Mouse (Mus musculus) MEL (cell line): ENCODE data around the gene Abca15. TPM values are rescaled to one million over a fixed set of nuclear protein-coding genes. Genes with fewer than 3 reads are reported as not detected.
"Not testable (repeated sequence)": the region's sequence is repeated elsewhere in the genome, so short reads cannot be mapped to it uniquely, and the experiment has no call there.

Source experiments
- DNase-seq: peaks from one replicate; pipeline ENCODE4 v3.0.0; 2011; ENCODE audit warnings: low read depth, low spot score
- H3K27ac ChIP-seq: 2 replicates; pipeline ENCODE4 v1.5.1; 2012; ENCODE audit warnings: low read depth, mild to moderate bottlenecking, control low read depth, low read length, moderate library complexity; ENCODE audit not compliant: control insufficient read depth
- H3K27me3 ChIP-seq, 2 experiments: fragments of 150-350 bp in 1 of 2; sonication (generic) in 1 of 2; 2 replicates each; pipeline ENCODE4 v1.6.1; 2012; ENCODE audit warnings: low read length in 2 of 2, mild to moderate bottlenecking in 2 of 2, improper control_type of control experiment in 1 of 2, moderate library complexity in 1 of 2; ENCODE audit not compliant: insufficient read depth in 2 of 2, control insufficient read depth in 1 of 2
- H3K36me3 ChIP-seq, 2 experiments: 2 replicates each; pipeline ENCODE4 v1.6.1; 2012 to 2014; ENCODE audit warnings: low read length in 2 of 2, improper control_type of control experiment in 1 of 2, inconsistent platforms in 1 of 2, mild to moderate bottlenecking in 1 of 2; ENCODE audit not compliant: insufficient read depth in 2 of 2, control insufficient read depth in 1 of 2
- H3K4me1 ChIP-seq, 2 experiments: fragments of 150-350 bp in 1 of 2; sonication (generic) in 1 of 2; 2 replicates each; pipeline ENCODE4 v1.6.1; 2012; ENCODE audit warnings: low read length in 2 of 2, improper control_type of control experiment in 1 of 2, mild to moderate bottlenecking in 1 of 2; ENCODE audit not compliant: insufficient read depth in 2 of 2, control insufficient read depth in 1 of 2
- H3K4me3 ChIP-seq, 2 experiments: fragments of 150-350 bp in 1 of 2; sonication (generic) in 1 of 2; 2 replicates each; pipeline ENCODE4 v1.5.1; 2012; ENCODE audit warnings: low read depth in 2 of 2, low read length in 2 of 2, mild to moderate bottlenecking in 2 of 2, moderate library complexity in 2 of 2, control low read depth in 1 of 2, improper control_type of control experiment in 1 of 2; ENCODE audit not compliant: control insufficient read depth in 1 of 2, insufficient read depth in 1 of 2
- H3K79me2 ChIP-seq: 2 replicates; pipeline ENCODE4 v1.6.1; 2012; ENCODE audit warnings: mild to moderate bottlenecking, low read length, moderate library complexity; ENCODE audit not compliant: control insufficient read depth, poor library complexity, insufficient read depth
- H3K9ac ChIP-seq: 2 replicates; pipeline ENCODE4 v1.6.1; 2012; ENCODE audit warnings: low read depth, mild to moderate bottlenecking, control low read depth, low read length, moderate library complexity; ENCODE audit not compliant: control insufficient read depth, poor library complexity, severe bottlenecking
- H3K9me3 ChIP-seq: fragments of 150-350 bp; sonication (generic); replicated peaks from 2 replicates; pipeline ENCODE4 v1.6.1; 2012; ENCODE audit warnings: mild to moderate bottlenecking, low read length, improper control_type of control experiment, moderate library complexity; ENCODE audit not compliant: insufficient read depth
- BHLHE40 ChIP-seq: IDR thresholded peaks from 2 replicates; pipeline ENCODE4 v1.6.1; 2012; ENCODE audit warnings: low read depth, mild to moderate bottlenecking, inconsistent platforms, low read length, improper control_type of control experiment, borderline replicate concordance
- CHD1 ChIP-seq: IDR thresholded peaks from 2 replicates; pipeline ENCODE4 v1.6.1; 2012; ENCODE audit warnings: low read depth, mild to moderate bottlenecking, inconsistent platforms, low read length, improper control_type of control experiment
- CHD2 ChIP-seq: IDR thresholded peaks from 2 replicates; pipeline ENCODE4 v1.6.1; 2011; ENCODE audit warnings: low read length, improper control_type of control experiment
- CTCF ChIP-seq, 3 experiments: IDR thresholded peaks in 2 of 3; conservative IDR thresholded peaks in 1 of 3; 2 replicates each; pipeline ENCODE4 v1.5.1; 2011 to 2012; ENCODE audit warnings: low read length in 3 of 3, low read depth in 2 of 3, mild to moderate bottlenecking in 2 of 3, improper control_type of control experiment in 1 of 3, inconsistent platforms in 1 of 3, mixed read lengths in 1 of 3, moderate library complexity in 1 of 3; ENCODE audit not compliant: control insufficient read depth in 1 of 3, insufficient read depth in 1 of 3, poor library complexity in 1 of 3, severe bottlenecking in 1 of 3
- ELF1 ChIP-seq: IDR thresholded peaks from 2 replicates; pipeline ENCODE4 v1.6.1; 2014; ENCODE audit warnings: low read depth, mild to moderate bottlenecking, inconsistent platforms, low read length, improper control_type of control experiment, moderate library complexity
- EP300 ChIP-seq, 2 experiments: IDR thresholded peaks; 2 replicates each; pipeline ENCODE4 v1.6.1; 2011; ENCODE audit warnings: improper control_type of control experiment in 2 of 2, low read length in 2 of 2, low read depth in 1 of 2, mild to moderate bottlenecking in 1 of 2
- ETS1 ChIP-seq: IDR thresholded peaks from 2 replicates; pipeline ENCODE4 v1.6.1; 2012; ENCODE audit warnings: low read depth, mild to moderate bottlenecking, inconsistent platforms, low read length, improper control_type of control experiment, moderate library complexity
- JUND ChIP-seq: IDR thresholded peaks from 2 replicates; pipeline ENCODE4 v1.6.1; 2011; ENCODE audit warnings: low read depth, mild to moderate bottlenecking, improper control_type of control experiment, low read length
- KAT2A ChIP-seq: conservative IDR thresholded peaks from 2 replicates; pipeline ENCODE4 v1.6.1; 2012; ENCODE audit warnings: low read depth, low read length, improper control_type of control experiment, inconsistent platforms
- MAX ChIP-seq: IDR thresholded peaks from 2 replicates; pipeline ENCODE4 v1.6.1; 2011; ENCODE audit warnings: low read length, improper control_type of control experiment
- MAZ ChIP-seq: IDR thresholded peaks from 2 replicates; pipeline ENCODE4 v1.6.1; 2012; ENCODE audit warnings: low read depth, mild to moderate bottlenecking, inconsistent platforms, low read length, improper control_type of control experiment
- MYC ChIP-seq: IDR thresholded peaks from 2 replicates; pipeline ENCODE4 v1.6.1; 2011; ENCODE audit warnings: low read depth, mild to moderate bottlenecking, low read length, improper control_type of control experiment, moderate library complexity
- RCOR1 ChIP-seq: IDR thresholded peaks from 2 replicates; pipeline ENCODE4 v1.6.1; 2012; ENCODE audit warnings: low read depth, mild to moderate bottlenecking, inconsistent platforms, low read length, improper control_type of control experiment
- SIN3A ChIP-seq: IDR thresholded peaks from 2 replicates; pipeline ENCODE4 v1.6.1; 2012; ENCODE audit warnings: low read length, improper control_type of control experiment, inconsistent platforms
- SMC3 ChIP-seq: IDR thresholded peaks from 2 replicates; pipeline ENCODE4 v1.6.1; 2011; ENCODE audit warnings: low read depth, low read length, improper control_type of control experiment
- TBP ChIP-seq: IDR thresholded peaks from 2 replicates; pipeline ENCODE4 v1.8.0; 2011; ENCODE audit warnings: low read depth, low read length, improper control_type of control experiment
- TCF12 ChIP-seq: IDR thresholded peaks from 2 replicates; pipeline ENCODE4 v1.6.1; 2014; ENCODE audit warnings: low read depth, mild to moderate bottlenecking, inconsistent platforms, low read length, improper control_type of control experiment, moderate library complexity
- ZC3H11A ChIP-seq: IDR thresholded peaks from 2 replicates; pipeline ENCODE4 v1.6.1; 2012; ENCODE audit warnings: low read depth, mild to moderate bottlenecking, inconsistent platforms, low read length, improper control_type of control experiment
- polyA plus RNA-seq, 2 experiments: library from polyadenylated mRNA; stranded (reverse) in 1 of 2; unstranded in 1 of 2; fragments of >175 nt in 1 of 2; fragments of >200 nt in 1 of 2; gene quantifications; 2 replicates each; pipeline versions ENCODE4 v1.2.1 to v1.2.4; 2012; ENCODE audit warnings: low replicate concordance in 2 of 2, low read depth in 1 of 2; ENCODE audit not compliant: insufficient read length in 2 of 2, insufficient read depth in 1 of 2, missing spikeins in 1 of 2
- total RNA-seq: library from RNA; depleted of rRNA; stranded (reverse); fragments of 300-350 nt; gene quantifications from 2 replicates; pipeline ENCODE4 v1.2.3, GENCODE M21; 2012

The Abca15 gene
- total and polyA plus RNA-seq, 3 experiments, result not detected

GRCm38 (mm10) chr7:120316086-120316485, 12.4 kb upstream of the Abca15 start:
- H3K27ac ChIP-seq, result no peak overlapping the region
- no peak overlapping the region for H3K9ac ChIP-seq
- H3K4me3 ChIP-seq, result no peak overlapping the region
- DNase-seq, result no peak
- TF ChIP-seq CHD2, result no peak
- H3K36me3 ChIP-seq, result no peaks in the 10 kb centered on the region
- no peaks in the 10 kb centered on the region for H3K79me2 ChIP-seq
- no peaks in the 10 kb centered on the region for H3K9me3 ChIP-seq
- H3K4me1 ChIP-seq, result no peaks in the 10 kb centered on the region
- H3K27me3 ChIP-seq, result no peaks in the 10 kb centered on the region

GRCm38 (mm10) chr7:120322963-120323362, 5.5 kb upstream of the Abca15 start:
- H3K27me3 ChIP-seq, result no peaks in the 10 kb centered on the region
- no peak overlapping the region for H3K4me3 ChIP-seq
- DNase-seq, result no peak
- TF ChIP-seq ELF1, result no peak
- no peak for TF ChIP-seq ETS1
- no peak for TF ChIP-seq CHD1
- TF ChIP-seq TBP, result no peak
- no peak for TF ChIP-seq MYC
- TF ChIP-seq TCF12, result no peak
- TF ChIP-seq JUND, result no peak
- TF ChIP-seq ZC3H11A, result no peak
- no peak for TF ChIP-seq KAT2A
- TF ChIP-seq BHLHE40, result no peak
- TF ChIP-seq MAZ, result no peak
- no peak for TF ChIP-seq EP300 (IDR thresholded peaks at IDR 0.05; ENCODE audit: low read depth in 1 of 2, low read length in 2 of 2)
- TF ChIP-seq SMC3, result no peak
- no peak for TF ChIP-seq SIN3A
- no peak for TF ChIP-seq CTCF (IDR thresholded peaks at IDR 0.05 in 2 of 3, conservative IDR thresholded peaks at IDR 0.05 in 1 of 3; ENCODE audit: control insufficient read depth in 1 of 3, insufficient read depth in 1 of 3, low read depth in 2 of 3, low read length in 3 of 3, poor library complexity in 1 of 3, severe bottlenecking in 1 of 3)
- no peak for TF ChIP-seq RCOR1
- no peak for TF ChIP-seq MAX
- H3K27ac ChIP-seq, result no peak overlapping the region
- no peaks in the 10 kb centered on the region for H3K9me3 ChIP-seq
- H3K79me2 ChIP-seq, result no peaks in the 10 kb centered on the region
- no peaks in the 10 kb centered on the region for H3K4me1 ChIP-seq
- H3K36me3 ChIP-seq, result no peaks in the 10 kb centered on the region
- no peak overlapping the region for H3K9ac ChIP-seq

DNA sequence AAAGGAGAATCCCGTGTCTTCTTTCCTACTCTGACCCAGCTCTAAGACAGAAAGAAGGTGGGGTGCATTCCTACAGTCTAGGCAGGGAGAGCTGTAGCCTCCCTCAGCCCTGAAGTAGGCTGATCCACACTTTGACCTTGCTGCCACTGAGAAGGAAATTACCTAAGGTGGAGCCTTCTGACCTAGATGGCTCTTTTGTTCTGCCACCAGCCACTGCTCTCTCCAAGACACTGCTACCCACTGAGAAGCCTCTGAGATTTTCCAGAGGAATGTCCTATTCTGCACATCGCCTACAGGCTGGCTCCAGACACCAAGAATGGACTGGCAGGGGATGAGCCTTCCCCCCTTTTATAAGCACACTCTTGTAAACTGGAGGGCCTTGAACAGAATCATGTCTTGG, 2.6 kb upstream of the Abca15 start:
- not testable (repeated sequence) for H3K36me3 ChIP-seq, H3K9ac ChIP-seq, H3K27me3 ChIP-seq, H3K4me1 ChIP-seq, H3K9me3 ChIP-seq, H3K79me2 ChIP-seq, H3K4me3 ChIP-seq, H3K27ac ChIP-seq, DNase-seq
